Mouse (Mus musculus) olfactory bulb, adult 2 months (tissue): Measurements from ENCODE around the gene Zfp644. TPM values are rescaled to one million over a fixed set of nuclear protein-coding genes. Genes with fewer than 3 reads are reported as not detected.

Experiments used
- H3K27ac ChIP-seq: fragments of 200-500 bp; 2 replicates; pipeline ENCODE4 v1.5.1; 2012; ENCODE audit warnings: low read depth, low read length; ENCODE audit not compliant: insufficient read depth
- H3K4me1 ChIP-seq: fragments of 200-500 bp; 2 replicates; pipeline ENCODE4 v1.6.1; 2012; ENCODE audit warnings: low read length; ENCODE audit not compliant: control insufficient read depth, insufficient read depth
- H3K4me3 ChIP-seq: fragments of 200-500 bp; 2 replicates; pipeline ENCODE4 v1.5.1; 2012; ENCODE audit warnings: mild to moderate bottlenecking, low read depth, low read length, moderate library complexity; ENCODE audit not compliant: insufficient read depth
- CTCF ChIP-seq: fragments of 200-500 bp; IDR thresholded peaks from 2 replicates; pipeline ENCODE4 v1.5.1; 2012; ENCODE audit warnings: low read depth, mild to moderate bottlenecking, low read length, moderate library complexity; ENCODE audit not compliant: insufficient read depth
- POLR2A ChIP-seq: fragments of 200-500 bp; IDR thresholded peaks from 2 replicates; pipeline ENCODE4 v1.6.1; 2012; ENCODE audit warnings: mild to moderate bottlenecking, low read depth, low read length, moderate library complexity; ENCODE audit not compliant: insufficient read depth
- WGBS: fragments of 180-500 bp; shearing (Covaris S2); methylation state at CpG from one replicate; pipeline ENCODE4 v1.1.7; 2018; 5-methylcytosine and 5-hydroxymethylcytosine counted together
- polyA plus RNA-seq: library from polyadenylated mRNA; stranded (reverse); fragments of >200 nt; gene quantifications from 2 replicates; pipeline ENCODE4 v1.2.4, GENCODE M21; 2012; ENCODE audit warnings: low replicate concordance; ENCODE audit not compliant: missing spikeins, insufficient read depth, insufficient read length

Gene Zfp644
- polyA plus RNA-seq, 1 experiment, result not detected

DNA sequence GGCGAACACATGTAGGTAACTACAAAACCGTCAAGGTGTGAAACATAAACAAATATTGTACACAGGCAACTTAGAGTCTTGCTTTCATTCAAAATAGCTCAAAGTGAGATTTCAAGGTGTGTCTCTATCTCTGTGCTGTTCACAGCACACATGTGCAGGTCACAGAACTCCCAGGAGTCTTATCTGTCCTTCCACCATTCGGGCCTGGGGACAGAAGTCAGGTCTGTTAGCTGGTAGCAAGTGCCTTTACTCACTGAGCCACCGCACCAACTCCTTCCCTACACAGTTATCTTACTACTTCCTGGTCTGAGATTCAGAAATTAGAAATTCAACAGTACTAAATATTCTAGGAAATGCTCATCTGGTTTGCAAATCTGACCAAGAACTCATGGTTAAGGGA is 53.7 kb downstream of the Zfp644 start:
- H3K4me3 ChIP-seq, result no peak overlapping the region
- no peak overlapping the region for H3K27ac ChIP-seq
- TF ChIP-seq CTCF (no peak), POLR2A (no peak)
- WGBS, result 99% methylated on average over 4 of the region's 4 CpGs
- peaks cover 3% of the 10 kb centered on the region; the same call in 1 of the 2 replicates for H3K4me1 ChIP-seq

DNA sequence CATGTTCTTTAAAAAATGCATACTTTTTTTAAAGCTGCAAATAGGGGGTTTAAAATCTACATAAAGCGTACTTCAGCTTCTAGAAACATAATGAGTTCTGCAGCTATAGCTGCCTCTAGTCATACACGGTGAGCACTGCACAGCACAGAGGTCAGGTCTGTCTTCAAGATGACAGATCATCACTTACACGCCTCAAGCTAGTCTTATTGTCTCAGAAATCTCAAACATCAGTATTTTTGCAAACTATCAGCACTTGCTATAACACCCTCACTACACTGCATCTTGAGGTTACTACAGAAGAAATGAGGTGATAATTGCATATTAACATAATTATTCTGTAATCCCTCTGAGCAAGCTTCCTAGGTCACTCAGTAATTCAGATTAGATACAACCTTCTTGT is 55.2 kb downstream of the Zfp644 start:
- TF ChIP-seq POLR2A (no peak), CTCF (no peak)
- 87% methylated on average over 3 of the region's 3 CpGs for WGBS
- Histone ChIP-seq H3K4me1 (peaks cover 3% of the 10 kb centered on the region; the same call in 1 of the 2 replicates), H3K4me3 (no peak overlapping the region), H3K27ac (no peak overlapping the region)

DNA sequence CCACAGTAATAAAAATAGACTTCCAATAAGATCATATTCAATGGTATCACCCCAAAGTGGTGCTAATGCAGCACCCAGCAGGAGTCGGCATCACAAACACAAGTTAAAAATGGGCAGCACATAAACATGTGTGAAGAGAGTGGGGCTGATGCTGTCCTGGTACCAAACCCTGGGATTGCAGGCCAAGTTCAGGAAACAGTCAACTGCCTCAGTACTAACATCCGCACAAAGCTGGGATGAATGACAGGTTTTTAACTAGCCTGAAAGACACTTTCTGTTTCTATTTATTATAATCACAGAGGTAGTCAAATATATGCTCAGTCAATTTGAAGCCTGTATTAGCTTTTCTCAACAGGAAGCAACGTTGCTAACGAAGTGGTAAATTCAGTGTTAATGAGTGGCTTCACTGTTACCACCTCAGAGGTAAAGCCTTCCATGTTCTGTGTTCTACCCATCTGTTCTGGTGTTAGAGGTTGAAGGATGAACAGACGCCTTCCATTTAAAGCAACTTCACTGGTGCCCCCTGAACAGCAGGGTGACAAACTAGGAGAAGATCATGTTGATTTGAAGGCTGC is 56.8 kb downstream of the Zfp644 start:
- 54% methylated on average over 5 of the region's 5 CpGs for WGBS
- TF ChIP-seq POLR2A (no peak), CTCF (no peak)
- no peak overlapping the region for H3K4me3 ChIP-seq
- no peak overlapping the region for H3K27ac ChIP-seq
- no peaks in the 10 kb centered on the region for H3K4me1 ChIP-seq

DNA sequence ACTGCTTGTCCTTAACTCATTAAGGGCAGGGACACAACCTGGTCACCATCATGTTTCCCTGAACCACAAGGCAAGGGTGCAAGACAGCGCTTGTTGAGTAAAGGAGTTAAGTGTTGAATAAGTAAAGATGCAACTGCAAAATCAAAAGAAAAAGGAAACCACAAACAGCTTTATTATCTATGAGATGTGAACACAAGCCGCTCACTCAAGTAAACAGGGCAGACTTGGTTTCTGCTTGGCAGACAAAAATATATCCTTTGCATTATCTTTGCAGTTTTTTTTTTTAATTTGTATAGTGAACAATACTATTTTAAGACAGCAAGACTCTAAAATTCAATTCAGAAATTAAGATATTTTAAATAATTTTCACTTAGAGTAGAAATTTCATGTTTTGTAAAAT is 57.5 kb downstream of the Zfp644 start:
- H3K27ac ChIP-seq, result no peak overlapping the region
- no peak overlapping the region for H3K4me3 ChIP-seq
- 92% methylated on average over 2 of the region's 2 CpGs for WGBS
- no peaks in the 10 kb centered on the region for H3K4me1 ChIP-seq
- no peak for TF ChIP-seq CTCF
- no peak for TF ChIP-seq POLR2A

DNA sequence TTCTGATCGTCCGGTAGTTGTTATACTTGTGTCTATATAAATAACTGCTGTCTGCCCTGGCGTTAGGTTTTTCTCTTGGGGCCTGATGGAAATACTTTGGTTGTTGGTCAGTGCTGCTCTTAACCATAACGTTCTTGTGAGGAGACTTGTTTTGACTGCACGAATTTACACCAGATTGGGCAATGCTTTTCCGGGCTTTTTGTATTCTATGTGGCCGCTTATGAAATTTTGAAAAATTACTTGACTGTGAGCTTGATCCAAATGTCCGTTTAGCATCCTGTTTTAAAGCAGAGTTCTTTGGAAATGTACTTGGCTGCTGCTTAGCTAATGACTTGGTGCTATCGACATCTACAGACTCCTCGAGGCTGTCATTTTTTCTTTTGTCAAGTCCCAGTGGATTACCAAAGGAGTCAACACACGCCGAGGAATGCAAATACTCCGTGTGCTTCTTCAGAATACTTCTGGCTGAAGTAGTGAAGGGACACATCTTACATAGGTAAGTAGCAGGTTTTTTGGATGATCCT is 60.6 kb downstream of the Zfp644 start:
- H3K4me1 ChIP-seq, result peaks cover 5% of the 10 kb centered on the region
- H3K4me3 ChIP-seq, result no peak overlapping the region
- 93% methylated on average over 13 of the region's 13 CpGs for WGBS
- no peak for TF ChIP-seq CTCF
- TF ChIP-seq POLR2A, result no peak
- no peak overlapping the region for H3K27ac ChIP-seq

DNA sequence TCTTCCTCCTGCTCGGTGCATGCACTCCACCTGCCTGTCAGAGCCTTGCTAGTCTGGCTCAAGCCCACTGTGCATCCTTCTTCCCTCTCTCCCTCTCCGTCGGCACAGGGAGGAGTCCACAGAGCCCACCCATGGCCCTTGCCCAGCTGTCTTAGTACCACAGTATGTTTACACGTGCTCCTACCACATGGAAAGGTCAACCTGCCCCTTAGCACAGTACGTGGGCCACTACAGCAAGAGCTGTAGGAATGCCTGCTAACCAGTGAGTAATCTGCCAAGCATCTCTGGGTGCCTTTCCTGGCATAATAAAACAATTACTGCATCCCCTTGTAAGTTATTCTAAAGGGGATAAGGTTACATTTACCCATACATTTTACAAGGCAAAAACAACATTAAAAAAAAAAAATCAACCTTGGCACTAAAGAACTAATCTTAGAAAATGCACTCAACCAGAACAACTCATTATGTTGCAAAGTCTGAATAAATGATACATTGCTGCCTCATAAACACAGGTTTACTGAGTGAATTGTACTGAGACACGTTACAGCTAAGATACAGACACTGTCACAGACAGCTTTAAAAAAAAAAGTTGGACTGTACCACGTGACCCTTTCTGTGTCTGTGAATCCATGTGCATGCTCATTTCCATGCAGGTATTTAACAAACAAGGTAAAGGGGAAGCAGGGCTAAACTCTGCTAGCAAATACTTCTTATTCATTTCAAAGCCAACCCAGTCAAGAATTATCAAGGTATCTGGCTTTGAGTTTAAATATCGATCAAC is 68.5 kb downstream of the Zfp644 start:
- 59% methylated on average over 8 of the region's 8 CpGs for WGBS
- no peak overlapping the region for H3K4me3 ChIP-seq
- TF ChIP-seq CTCF, result no peak
- TF ChIP-seq POLR2A, result no peak
- H3K27ac ChIP-seq, result no peak overlapping the region
- peaks cover 12% of the 10 kb centered on the region for H3K4me1 ChIP-seq

DNA sequence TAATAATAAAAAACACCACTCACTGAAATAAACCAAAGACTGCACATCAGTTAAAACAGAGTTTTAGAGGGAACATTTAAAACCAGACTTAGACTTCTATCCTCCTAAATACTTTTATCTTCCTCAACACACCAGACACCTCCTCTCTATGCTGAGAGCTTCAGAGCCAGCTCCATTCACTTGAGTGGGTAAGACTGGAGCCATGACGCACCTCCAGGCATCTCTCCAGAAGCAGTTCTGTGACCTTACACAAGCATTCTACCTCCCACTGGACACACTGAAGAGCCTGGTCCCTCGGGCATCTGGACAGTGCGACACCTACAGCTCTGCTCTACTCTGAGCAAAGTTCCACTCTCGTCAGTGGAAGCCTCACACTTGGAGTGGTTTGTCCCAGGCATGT is 73.8 kb downstream of the Zfp644 start:
- Histone ChIP-seq H3K27ac (no peak overlapping the region), H3K4me3 (no peak overlapping the region), H3K4me1 (peaks cover 15% of the 10 kb centered on the region)
- WGBS, result 93% methylated on average over 4 of the region's 4 CpGs
- no peak for TF ChIP-seq CTCF
- TF ChIP-seq POLR2A, result no peak

DNA sequence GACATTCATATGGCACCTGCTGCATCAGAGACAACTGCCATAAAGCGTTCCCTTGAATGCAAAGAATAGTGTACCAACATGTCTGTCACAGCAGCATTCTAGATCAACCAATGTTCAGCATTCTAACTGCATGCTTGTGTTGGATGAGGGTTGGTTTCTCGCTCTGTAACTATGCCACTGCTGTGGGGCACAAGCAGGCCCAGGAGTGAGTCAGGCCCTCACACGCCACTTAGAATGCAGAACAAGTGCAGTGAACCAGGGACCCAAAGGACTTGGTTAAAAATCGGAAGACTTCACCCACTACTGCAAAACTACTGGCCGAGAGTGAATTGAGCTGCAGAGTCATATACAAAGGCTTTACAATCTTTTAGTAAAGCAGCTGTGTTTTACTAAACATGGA is 74.9 kb downstream of the Zfp644 start:
- WGBS, result 80% methylated on average over 5 of the region's 5 CpGs
- H3K27ac ChIP-seq, result no peak overlapping the region
- no peak overlapping the region for H3K4me3 ChIP-seq
- peaks cover 12% of the 10 kb centered on the region for H3K4me1 ChIP-seq
- TF ChIP-seq CTCF, result no peak
- no peak for TF ChIP-seq POLR2A

DNA sequence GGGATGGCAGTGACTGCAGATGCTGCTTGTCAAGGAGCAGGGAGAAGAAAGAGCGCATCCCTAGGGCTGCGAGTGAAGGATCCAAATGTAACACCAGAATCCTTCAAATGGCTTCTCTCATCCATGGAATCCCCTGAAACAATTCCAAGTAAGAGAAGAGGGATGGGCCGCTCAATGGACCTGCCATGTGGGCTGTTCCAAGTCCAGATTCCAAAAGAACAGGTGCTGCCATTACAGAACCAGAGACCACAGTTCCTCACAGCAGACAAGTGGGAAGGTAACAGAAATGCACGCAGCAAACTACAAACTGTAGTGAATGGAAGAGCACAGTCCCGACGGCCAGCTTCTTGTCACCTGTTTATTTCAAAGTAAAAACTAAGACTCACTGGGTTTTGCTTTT is 76.6 kb downstream of the Zfp644 start:
- peaks cover 6% of the 10 kb centered on the region; the same call in 1 of the 2 replicates for H3K4me1 ChIP-seq
- H3K27ac ChIP-seq, result no peak overlapping the region
- TF ChIP-seq POLR2A, result no peak
- no peak for TF ChIP-seq CTCF
- no peak overlapping the region for H3K4me3 ChIP-seq
- 93% methylated on average over 6 of the region's 6 CpGs for WGBS

DNA sequence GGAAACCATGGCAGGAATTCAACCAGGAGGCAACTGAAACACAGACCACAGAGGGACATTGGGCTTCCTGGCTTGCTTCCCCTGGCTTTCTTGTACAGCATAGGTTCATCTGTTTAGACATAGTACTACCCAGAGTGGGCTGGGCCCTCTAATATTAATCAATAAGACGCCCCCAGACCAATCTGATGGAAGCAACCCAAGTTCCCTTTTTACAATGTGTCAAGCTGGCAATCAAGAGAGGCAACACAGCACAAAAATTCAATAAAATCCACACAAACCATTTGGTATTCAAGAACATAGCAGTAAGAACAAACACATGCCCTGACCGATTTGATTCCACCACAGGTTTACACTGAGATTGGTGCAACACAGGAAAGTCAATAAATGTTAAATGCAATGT is 82.1 kb downstream of the Zfp644 start:
- H3K4me3 ChIP-seq, result no peak overlapping the region
- 91% methylated on average over 2 of the region's 2 CpGs for WGBS
- TF ChIP-seq CTCF (no peak), POLR2A (no peak)
- peaks cover 2% of the 10 kb centered on the region for H3K4me1 ChIP-seq
- H3K27ac ChIP-seq, result no peak overlapping the region
